Mouse (Mus musculus): ENCODE data around the gene Eif4g3.
A peak's percentile ranks its signal among the peaks of the same experiment; 100 is the strongest.

The Eif4g3 gene

DNA sequence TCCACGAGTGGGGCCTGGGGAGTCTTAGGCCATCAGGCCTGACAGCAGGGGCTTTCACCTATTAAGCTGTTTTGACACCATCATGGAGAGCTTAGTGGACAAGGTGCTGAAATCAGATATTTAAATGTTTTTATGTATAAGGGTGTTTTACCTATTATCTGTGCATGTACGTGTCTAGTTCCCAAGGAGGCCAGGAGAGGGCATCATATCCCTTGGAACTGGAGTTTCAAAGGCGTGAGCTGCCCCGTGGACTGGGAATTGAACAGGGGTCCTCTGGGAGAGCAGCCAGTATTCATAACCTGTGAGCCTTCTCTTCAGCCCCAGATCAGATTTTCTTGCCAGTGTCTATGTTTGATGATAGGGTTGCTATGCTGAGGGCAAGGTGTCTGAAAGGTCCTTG lies 2.4 kb upstream of the Eif4g3 start:
- no peak for DNase-seq (ENCODE audit: low spot score)

GRCm38 (mm10) chr4:137991240-137991639 lies 1.6 kb upstream of the Eif4g3 start:
- DNase-seq (ENCODE audit: low spot score): no peak

- peak; percentile 99 for DNase-seq (ENCODE audit: low spot score)
Measured at GRCm38 (mm10) chr4:137993291-137993758, 503 bp downstream of the Eif4g3 start.

GRCm38 (mm10) chr4:137993821-137994561 lies 1.2 kb downstream of the Eif4g3 start:
- peak; percentile 43 for DNase-seq (ENCODE audit: low spot score)

DNA sequence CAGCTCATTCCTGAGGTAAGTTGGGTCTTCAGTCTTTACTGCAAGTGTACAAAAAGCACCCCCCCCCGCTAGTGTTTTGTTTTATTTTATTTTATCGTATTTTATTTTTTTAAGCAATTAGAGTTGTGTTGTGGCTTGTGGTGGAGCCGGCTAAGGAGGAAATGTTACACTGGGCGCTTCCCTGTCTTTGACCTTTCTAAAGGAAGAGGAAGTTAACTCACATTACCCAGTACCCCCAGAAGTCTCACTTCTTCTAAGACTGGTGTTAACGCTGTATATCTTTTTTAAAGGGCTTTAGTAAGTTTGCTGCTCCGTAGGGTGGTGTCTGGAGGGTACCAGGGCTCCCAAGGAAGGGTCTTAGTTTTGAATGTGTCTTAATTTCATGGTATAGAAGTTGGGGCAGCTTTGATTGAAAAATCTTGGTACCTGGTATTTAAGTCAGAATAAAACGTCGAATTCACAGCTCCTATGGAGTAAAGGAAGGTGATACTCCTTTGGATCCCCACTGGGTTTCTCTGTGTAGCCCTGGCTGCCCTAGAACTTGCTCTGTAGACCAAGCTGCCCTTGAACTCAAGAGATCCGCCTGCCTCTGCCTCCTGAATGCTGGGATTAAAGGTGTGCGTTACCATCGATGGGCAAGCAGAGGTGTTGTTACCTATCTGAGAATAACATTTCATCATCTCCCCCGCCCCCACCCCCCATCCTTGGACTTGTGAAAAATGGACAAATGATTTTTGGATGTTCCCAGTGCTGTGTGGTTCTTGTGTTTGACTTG lies 1.9 kb downstream of the Eif4g3 start:
- DNase-seq (ENCODE audit: low spot score): no peak

GRCm38 (mm10) chr4:137995399-137995798 lies 2.6 kb downstream of the Eif4g3 start:
- DNase-seq (ENCODE audit: low spot score): no peak

- no peak for DNase-seq (ENCODE audit: low spot score)
Measured at GRCm38 (mm10) chr4:137998232-137998631, 5.4 kb downstream of the Eif4g3 start.

GRCm38 (mm10) chr4:138000682-138001081 lies 7.9 kb downstream of the Eif4g3 start:
- peak; percentile 65 for DNase-seq (ENCODE audit: low spot score)

- no peak for DNase-seq (ENCODE audit: low spot score)
Measured at GRCm38 (mm10) chr4:138003909-138004610, 11.2 kb downstream of the Eif4g3 start.

GRCm38 (mm10) chr4:138005781-138006180 lies 13.0 kb downstream of the Eif4g3 start:
- DNase-seq (ENCODE audit: low spot score): no peak

DNA sequence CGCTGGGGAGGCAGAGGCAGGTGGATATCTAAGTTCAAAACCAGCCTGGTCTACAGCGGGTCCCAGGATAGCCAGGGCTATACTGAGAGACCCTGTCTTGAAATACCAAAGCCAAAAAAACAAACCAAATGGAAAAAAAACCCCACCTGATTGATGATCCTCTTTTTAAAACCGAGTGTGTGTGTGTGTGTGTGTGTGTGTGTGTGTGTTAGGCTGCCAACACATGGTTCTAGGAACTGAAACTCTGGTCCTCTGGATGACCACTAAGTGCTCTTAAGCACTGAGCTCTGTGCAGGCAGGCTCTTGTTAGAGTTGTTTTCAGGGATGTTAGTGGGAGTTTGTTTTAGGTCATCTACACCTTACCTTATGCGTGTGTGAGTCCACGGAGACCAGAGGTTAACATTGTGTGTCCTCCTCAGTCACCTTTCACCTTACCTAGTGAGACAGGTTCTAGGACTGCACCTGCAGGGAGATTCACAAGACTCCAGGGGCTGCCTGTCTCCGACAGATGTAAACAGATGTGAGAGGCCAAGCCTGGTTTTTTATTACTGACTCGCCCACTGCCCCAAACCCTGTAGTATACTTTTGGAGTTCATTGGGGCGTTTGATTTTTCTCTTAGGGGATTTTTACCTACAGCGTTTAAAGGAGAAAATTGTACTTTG lies 14.3 kb downstream of the Eif4g3 start:
- no peak for DNase-seq (ENCODE audit: low spot score)

DNA sequence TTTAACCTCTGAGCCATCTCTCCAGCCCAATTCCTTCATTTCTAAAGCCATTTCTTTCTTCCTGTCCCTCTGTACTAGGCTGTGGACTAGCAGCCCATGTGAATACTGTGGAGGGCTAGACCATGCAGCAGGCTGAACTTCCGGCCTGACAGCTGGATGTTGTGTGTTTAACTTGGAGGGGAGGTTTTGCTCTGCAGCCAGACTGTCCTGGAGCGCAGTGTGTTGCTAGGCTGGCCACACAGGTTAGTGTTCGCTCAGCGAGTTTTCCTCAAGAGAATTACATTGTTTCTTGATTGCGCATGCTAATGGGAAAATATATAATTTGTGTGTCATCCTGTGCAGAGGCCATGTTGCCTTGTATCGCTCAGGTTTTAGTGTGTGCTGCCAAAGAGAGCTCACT lies 15.8 kb downstream of the Eif4g3 start:
- DNase-seq (ENCODE audit: low spot score): no peak

DNA sequence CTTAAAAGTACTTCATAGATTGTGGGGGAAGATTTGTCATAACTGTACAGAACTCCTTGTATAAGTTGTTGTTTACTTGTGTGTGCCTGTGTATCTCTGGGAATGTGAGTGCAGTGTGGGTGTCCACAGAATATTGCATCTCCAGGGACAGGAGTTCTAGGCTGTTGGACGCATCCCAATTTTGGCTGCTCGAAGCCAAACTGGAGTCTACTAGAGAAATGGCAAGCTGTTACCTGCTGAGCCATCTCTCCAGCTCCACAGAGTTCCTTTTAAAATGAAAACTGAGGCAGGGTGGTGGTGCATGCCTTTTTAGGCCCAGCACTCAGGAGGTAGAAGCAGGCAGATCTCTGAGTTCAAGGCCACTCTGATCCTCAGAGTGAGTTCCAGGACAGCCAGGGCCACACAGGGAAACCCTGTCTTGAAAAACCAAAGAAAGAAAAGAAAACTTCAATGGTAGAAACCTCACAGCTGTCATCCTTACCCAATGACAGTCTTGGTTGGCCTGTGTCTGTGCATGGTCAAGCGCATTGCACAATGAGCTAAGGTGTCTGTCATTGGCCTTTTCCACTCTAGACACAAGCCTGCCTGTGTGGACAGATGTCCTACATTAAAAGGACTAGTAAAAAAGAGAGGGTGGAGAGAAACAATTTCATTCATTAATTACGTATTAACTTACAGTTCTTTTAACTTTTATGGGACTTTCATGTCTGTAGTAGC lies 17.1 kb downstream of the Eif4g3 start:
- DNase-seq (ENCODE audit: low spot score): no peak

DNA sequence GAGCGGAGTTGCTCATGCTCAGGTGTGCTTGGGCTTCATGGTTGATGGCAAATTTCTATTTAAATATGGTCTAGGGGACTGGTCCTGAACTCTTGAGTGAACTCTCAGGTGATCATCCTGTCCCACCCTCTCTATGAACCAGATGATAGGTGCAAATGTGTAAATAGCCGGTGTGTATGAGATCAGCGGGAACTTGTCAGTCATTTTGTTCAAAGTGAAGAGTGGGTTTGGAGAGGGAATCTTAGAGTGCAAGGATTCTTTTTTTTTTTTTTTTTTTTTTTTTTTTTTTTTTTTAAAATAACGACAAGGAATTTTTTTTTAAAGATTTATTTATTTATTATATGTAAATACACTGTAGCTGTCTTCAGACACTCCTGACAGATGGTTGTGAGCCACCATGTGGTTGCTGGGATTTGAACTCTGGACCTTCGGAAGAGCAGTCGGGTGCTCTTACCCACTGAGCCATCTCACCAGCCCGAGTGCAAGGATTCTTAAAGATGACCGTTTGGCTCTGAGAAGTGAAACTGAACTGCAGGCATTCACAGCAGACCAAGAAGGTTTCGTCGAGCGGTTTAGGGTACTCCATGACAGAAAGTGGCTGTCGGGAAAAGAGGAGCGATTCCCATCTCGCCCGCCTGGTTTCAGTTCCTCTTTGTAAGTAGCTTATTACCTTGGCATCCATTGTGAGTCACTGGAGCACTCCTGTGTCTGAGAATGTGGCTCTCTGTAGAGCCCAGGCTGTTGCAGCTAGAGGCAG lies 21.1 kb downstream of the Eif4g3 start:
- DNase-seq (ENCODE audit: low spot score): no peak

- no peak for DNase-seq (ENCODE audit: low spot score)
Measured at GRCm38 (mm10) chr4:138015966-138016365, 23.1 kb downstream of the Eif4g3 start.

DNA sequence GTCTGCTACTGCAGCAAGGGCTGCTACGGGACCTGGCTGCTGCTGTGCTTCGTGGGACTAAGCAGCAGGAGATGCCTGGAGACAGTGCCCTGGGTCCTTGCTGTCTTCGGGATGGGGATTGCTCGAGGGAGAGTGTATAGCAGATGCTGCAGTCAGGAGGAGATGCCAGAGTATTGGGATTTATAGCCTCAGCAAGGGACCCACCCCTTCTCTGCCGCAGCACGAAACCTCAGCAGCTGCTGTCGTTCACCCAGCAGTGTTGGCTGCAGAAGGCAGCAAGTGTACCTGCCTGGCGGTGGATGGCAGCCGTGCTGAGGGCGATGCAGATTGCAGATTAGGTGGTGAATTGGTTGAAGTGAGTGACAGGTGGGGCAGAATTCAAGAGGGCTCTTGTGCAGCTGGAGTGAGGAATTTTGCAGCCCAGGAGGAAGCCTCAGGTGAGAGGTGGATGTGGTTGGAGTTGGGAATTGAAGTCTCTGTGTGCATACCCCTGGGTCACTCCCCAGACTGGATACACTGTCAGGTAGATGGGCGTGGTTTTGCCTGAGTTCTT lies 24.3 kb downstream of the Eif4g3 start:
- peak; percentile 44 for DNase-seq (ENCODE audit: low spot score)

DNA sequence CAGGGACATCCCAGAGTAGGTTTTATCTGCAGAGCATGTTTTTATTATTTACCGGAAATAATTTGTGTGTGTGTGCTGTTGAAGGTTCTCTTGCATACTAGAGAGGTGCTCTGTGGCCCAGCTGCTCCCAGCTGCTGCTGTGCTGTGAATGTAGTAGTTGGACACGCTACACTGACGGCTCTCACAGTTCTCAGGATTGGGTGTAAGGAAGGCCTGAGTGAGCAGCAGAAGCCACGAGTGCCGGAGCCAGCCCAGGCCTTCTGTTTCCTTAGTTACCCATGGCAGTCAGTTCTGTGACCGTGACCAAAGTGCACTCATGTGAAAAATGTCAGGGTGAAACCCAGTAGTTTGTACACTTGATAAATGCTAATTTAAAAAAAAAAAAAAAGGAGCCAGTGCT lies 25.2 kb downstream of the Eif4g3 start:
- DNase-seq (ENCODE audit: low spot score): no peak

- DNase-seq (ENCODE audit: low spot score): no peak
Measured at GRCm38 (mm10) chr4:138020231-138020630, 27.4 kb downstream of the Eif4g3 start.

DNA sequence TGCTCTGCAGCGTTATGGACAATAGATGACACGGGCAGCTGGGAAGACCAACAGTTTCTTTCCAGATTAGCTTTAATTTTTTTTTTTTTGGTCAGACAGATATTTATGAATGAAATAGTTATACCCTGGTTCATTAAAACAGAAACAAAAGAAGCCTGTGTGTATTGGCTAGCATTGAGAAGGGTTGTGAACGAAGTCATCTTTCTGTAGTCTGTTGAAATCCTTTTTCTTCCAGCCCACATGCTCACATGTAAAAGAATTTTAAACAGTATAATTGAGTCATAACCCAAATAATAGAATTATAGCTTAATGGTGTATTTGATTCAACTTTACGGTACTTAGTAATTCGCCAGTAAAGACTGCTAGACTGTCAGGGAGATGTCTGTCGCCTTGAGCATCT lies 28.8 kb downstream of the Eif4g3 start:
- DNase-seq (ENCODE audit: low spot score): no peak

GRCm38 (mm10) chr4:138022761-138023160 lies 29.9 kb downstream of the Eif4g3 start:
- no peak for DNase-seq (ENCODE audit: low spot score)

All from MN1 (cell line).